Mouse (Mus musculus) spleen, adult 2 months (tissue): ENCODE data around the gene Ctnnd2.

ENCODE experiments used
- CTCF ChIP-seq: fragments of 200-500 bp; IDR thresholded peaks from 2 replicates; pipeline ENCODE4 v1.5.1; 2011; ENCODE audit warnings: mild to moderate bottlenecking, inconsistent platforms; ENCODE audit not compliant: insufficient read depth, insufficient read length, insufficient replicate concordance; ENCODE audit errors: extremely low read depth
- POLR2A ChIP-seq: fragments of 200-500 bp; IDR thresholded peaks from 2 replicates; pipeline ENCODE4 v1.6.1; 2011; ENCODE audit warnings: low read depth, low read length, inconsistent platforms

GRCm38 (mm10) chr15:30785706-30786320 lies 613.4 kb downstream of the Ctnnd2 start:
- TF ChIP-seq CTCF, result no peak
- TF ChIP-seq POLR2A, result no peak
